Mouse (Mus musculus): ENCODE data around the gene Pde6d.
"Not testable (repeated sequence)": the region's sequence is repeated elsewhere in the genome, so short reads cannot be mapped to it uniquely, and the experiment has no call there.

Gene Pde6d

GRCm38 (mm10) chr1:86568409-86568808 lies 14.0 kb downstream of the Pde6d start:
- no peak for DNase-seq

GRCm38 (mm10) chr1:86562663-86563062 lies 19.8 kb downstream of the Pde6d start:
- DNase-seq: no peak

- DNase-seq: no peak
These were observed 23.2 kb downstream of the Pde6d start for GRCm38 (mm10) chr1:86559232-86559631.

- no peak for DNase-seq
These were observed 24.6 kb downstream of the Pde6d start for GRCm38 (mm10) chr1:86557872-86558271.

GRCm38 (mm10) chr1:86555665-86556064 lies 26.8 kb downstream of the Pde6d start:
- DNase-seq: no peak

- DNase-seq: no peak
These were observed 30.6 kb downstream of the Pde6d start for GRCm38 (mm10) chr1:86551877-86552276.

- DNase-seq: no peak
These were observed 31.1 kb downstream of the Pde6d start for GRCm38 (mm10) chr1:86551299-86551698.

- no peak for DNase-seq
These were observed 35.6 kb downstream of the Pde6d start for GRCm38 (mm10) chr1:86546797-86547196.

- DNase-seq: no peak
These were observed 39.8 kb downstream of the Pde6d start for GRCm38 (mm10) chr1:86542584-86542983.

GRCm38 (mm10) chr1:86539583-86539982 lies 42.8 kb downstream of the Pde6d start:
- not testable (repeated sequence) for DNase-seq

GRCm38 (mm10) chr1:86538383-86538782 lies 44.0 kb downstream of the Pde6d start:
- peak; percentile 53 for DNase-seq

GRCm38 (mm10) chr1:86533411-86534130 lies 48.9 kb downstream of the Pde6d start:
- DNase-seq: no peak

GRCm38 (mm10) chr1:86532362-86533051 lies 49.9 kb downstream of the Pde6d start:
- peak; percentile 96 for DNase-seq

GRCm38 (mm10) chr1:86531547-86532321 lies 50.7 kb downstream of the Pde6d start:
- DNase-seq: peak; percentile 60

- no peak for DNase-seq
These were observed 51.4 kb downstream of the Pde6d start for GRCm38 (mm10) chr1:86530871-86531546.

GRCm38 (mm10) chr1:86529590-86529989 lies 52.8 kb downstream of the Pde6d start:
- no peak for DNase-seq

GRCm38 (mm10) chr1:86528571-86529180 lies 53.8 kb downstream of the Pde6d start:
- DNase-seq: peak; percentile 77

- peak; percentile 94 for DNase-seq
These were observed 54.6 kb downstream of the Pde6d start for GRCm38 (mm10) chr1:86527599-86528486.

- DNase-seq: peak; percentile 71
These were observed 55.4 kb downstream of the Pde6d start for GRCm38 (mm10) chr1:86526789-86527598.

- peak; percentile 100 for DNase-seq
These were observed 56.2 kb downstream of the Pde6d start, which contains the start of gene Ptma for GRCm38 (mm10) chr1:86526116-86526788. Gene Ptma (plus strand): TSS chr1:86526726.
